Mouse (Mus musculus): Measurements from ENCODE around the gene Scgb1a1.

GRCm38 (mm10) chr19:9043123-9043522 lies 44.6 kb downstream of the Scgb1a1 start:
- TF ChIP-seq CTCF (IDR thresholded peaks at IDR 0.05; ENCODE audit: borderline replicate concordance, control insufficient read depth, extremely low read depth, insufficient read depth, low read length, poor library complexity) (no peak), POLR2A (IDR thresholded peaks at IDR 0.05; ENCODE audit: control insufficient read depth, extremely low read depth, insufficient read depth, low read length, poor library complexity) (no peak)
